Mouse (Mus musculus): ENCODE measurements around the gene Akr1a1. TPM values are rescaled to one million over a fixed set of nuclear protein-coding genes. Genes with fewer than 3 reads are reported as not detected.
A peak's percentile ranks its signal among the peaks of the same experiment; 100 is the strongest.

The Akr1a1 gene
- 928 and 934 TPM in 2 replicates for polyA plus RNA-seq (2015; fragmentation: Nextera tagmentation; extraction: Ambion mirVana)

- peak within 1 kb of the TSS; percentile 93 for H3K9ac ChIP-seq (ENCODE audit: low read depth, low read length)
- ATAC-seq: peak; percentile 97
- H3K4me3 ChIP-seq (ENCODE audit: low read length): peak within 1 kb of the TSS; percentile 82
- H3K27me3 ChIP-seq (replicated peaks; ENCODE audit: control insufficient read depth, insufficient read depth, low read length): no peaks in the 10 kb centered on the region
- WGBS: 0% methylated on average over 39 of the region's 39 CpGs
- no peaks in the 10 kb centered on the region for H3K36me3 ChIP-seq (ENCODE audit: control insufficient read depth, insufficient read depth, low read length)
- H3K27ac ChIP-seq (ENCODE audit: low read length): peak within 1 kb of the TSS; percentile 93
- peak within 1 kb of the TSS; percentile 87 for H3K4me2 ChIP-seq (ENCODE audit: low read depth, low read length)
- no peaks in the 10 kb centered on the region for H3K9me3 ChIP-seq (ENCODE audit: control insufficient read depth, low read length)
- peaks cover 21% of the 10 kb centered on the region for H3K4me1 ChIP-seq (ENCODE audit: control insufficient read depth, insufficient read depth, low read length)
Observed at GRCm38 (mm10) chr4:116650924-116651796, at the start of gene Akr1a1. Gene Akr1a1 (minus strand): TSS chr4:116651680.

- no peak for ATAC-seq
Observed at GRCm38 (mm10) chr4:116700964-116701363, 49.5 kb upstream of the Akr1a1 start.

GRCm38 (mm10) chr4:116698693-116699342 is 47.3 kb upstream of the Akr1a1 start:
- ATAC-seq: no peak
- Histone ChIP-seq H3K27me3 (replicated peaks; ENCODE audit: control insufficient read depth, insufficient read depth, low read length) (no peaks in the 10 kb centered on the region), H3K9ac (ENCODE audit: low read depth, low read length) (no peak overlapping the region), H3K4me2 (ENCODE audit: low read depth, low read length) (no peak overlapping the region), H3K36me3 (ENCODE audit: control insufficient read depth, insufficient read depth, low read length) (peaks cover 14% of the 10 kb centered on the region), H3K4me3 (ENCODE audit: low read length) (no peak overlapping the region), H3K9me3 (ENCODE audit: control insufficient read depth, low read length) (no peaks in the 10 kb centered on the region), H3K4me1 (ENCODE audit: control insufficient read depth, insufficient read depth, low read length) (no peaks in the 10 kb centered on the region), H3K27ac (ENCODE audit: low read length) (no peak overlapping the region)
- 78% methylated on average over 2 of the region's 2 CpGs for WGBS

More at GRCm38 (mm10) chr4:116700964-116701363, 49.5 kb upstream of the Akr1a1 start:
- H3K36me3 ChIP-seq (ENCODE audit: control insufficient read depth, insufficient read depth, low read length): 0 out of 2 replicates have a peak, but pooled peaks cover 5% of the 10 kb centered on the region
- no peak overlapping the region for H3K4me3 ChIP-seq (ENCODE audit: low read length)
- H3K27ac ChIP-seq (ENCODE audit: low read length): no peak overlapping the region
- no peaks in the 10 kb centered on the region for H3K9me3 ChIP-seq (ENCODE audit: control insufficient read depth, low read length)
- no peak overlapping the region for H3K9ac ChIP-seq (ENCODE audit: low read depth, low read length)
- H3K27me3 ChIP-seq (replicated peaks; ENCODE audit: control insufficient read depth, insufficient read depth, low read length): no peaks in the 10 kb centered on the region
- no peaks in the 10 kb centered on the region for H3K4me1 ChIP-seq (ENCODE audit: control insufficient read depth, insufficient read depth, low read length)
- no peak overlapping the region for H3K4me2 ChIP-seq (ENCODE audit: low read depth, low read length)
- WGBS: 78% methylated on average over 1 of the region's 1 CpGs

GRCm38 (mm10) chr4:116693785-116694184 is 42.3 kb upstream of the Akr1a1 start:
- no peak for ATAC-seq
- H3K4me1 ChIP-seq (ENCODE audit: control insufficient read depth, insufficient read depth, low read length): peaks cover 7% of the 10 kb centered on the region
- peaks cover 13% of the 10 kb centered on the region for H3K36me3 ChIP-seq (ENCODE audit: control insufficient read depth, insufficient read depth, low read length)
- no peak overlapping the region for H3K4me2 ChIP-seq (ENCODE audit: low read depth, low read length)
- no peaks in the 10 kb centered on the region for H3K27me3 ChIP-seq (replicated peaks; ENCODE audit: control insufficient read depth, insufficient read depth, low read length)
- no peak overlapping the region for H3K27ac ChIP-seq (ENCODE audit: low read length)
- H3K4me3 ChIP-seq (ENCODE audit: low read length): no peak overlapping the region
- 76% methylated on average over 2 of the region's 2 CpGs for WGBS
- no peak overlapping the region for H3K9ac ChIP-seq (ENCODE audit: low read depth, low read length)
- H3K9me3 ChIP-seq (ENCODE audit: control insufficient read depth, low read length): no peaks in the 10 kb centered on the region

DNA sequence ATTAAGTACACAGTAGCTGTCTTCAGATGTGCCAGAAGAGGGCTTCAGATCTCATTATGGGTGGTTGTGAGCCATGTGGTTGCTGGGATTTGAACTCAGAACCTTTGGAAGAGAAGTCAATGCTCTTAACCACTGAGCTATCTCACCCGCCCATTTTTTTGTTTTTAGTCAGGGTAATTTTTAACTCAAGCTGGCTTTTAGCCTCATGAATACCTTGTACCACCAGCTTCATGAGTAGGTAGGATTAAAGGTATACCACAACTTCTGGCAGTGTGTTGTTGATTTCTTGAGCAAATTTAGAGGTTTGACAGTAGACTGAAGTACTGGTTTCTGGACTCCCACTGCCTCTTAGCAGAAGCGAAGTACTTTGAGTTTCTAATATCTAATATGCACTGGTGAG is 40.7 kb upstream of the Akr1a1 start:
- Histone ChIP-seq H3K9me3 (ENCODE audit: control insufficient read depth, low read length) (no peaks in the 10 kb centered on the region), H3K27me3 (replicated peaks; ENCODE audit: control insufficient read depth, insufficient read depth, low read length) (no peaks in the 10 kb centered on the region), H3K9ac (ENCODE audit: low read depth, low read length) (no peak overlapping the region), H3K27ac (ENCODE audit: low read length) (no peak overlapping the region), H3K4me1 (ENCODE audit: control insufficient read depth, insufficient read depth, low read length) (peaks cover 14% of the 10 kb centered on the region), H3K4me2 (ENCODE audit: low read depth, low read length) (no peak overlapping the region), H3K36me3 (ENCODE audit: control insufficient read depth, insufficient read depth, low read length) (peaks cover 15% of the 10 kb centered on the region), H3K4me3 (ENCODE audit: low read length) (no peak overlapping the region)
- no peak for ATAC-seq
- WGBS: 90% methylated on average over 2 of the region's 2 CpGs

DNA sequence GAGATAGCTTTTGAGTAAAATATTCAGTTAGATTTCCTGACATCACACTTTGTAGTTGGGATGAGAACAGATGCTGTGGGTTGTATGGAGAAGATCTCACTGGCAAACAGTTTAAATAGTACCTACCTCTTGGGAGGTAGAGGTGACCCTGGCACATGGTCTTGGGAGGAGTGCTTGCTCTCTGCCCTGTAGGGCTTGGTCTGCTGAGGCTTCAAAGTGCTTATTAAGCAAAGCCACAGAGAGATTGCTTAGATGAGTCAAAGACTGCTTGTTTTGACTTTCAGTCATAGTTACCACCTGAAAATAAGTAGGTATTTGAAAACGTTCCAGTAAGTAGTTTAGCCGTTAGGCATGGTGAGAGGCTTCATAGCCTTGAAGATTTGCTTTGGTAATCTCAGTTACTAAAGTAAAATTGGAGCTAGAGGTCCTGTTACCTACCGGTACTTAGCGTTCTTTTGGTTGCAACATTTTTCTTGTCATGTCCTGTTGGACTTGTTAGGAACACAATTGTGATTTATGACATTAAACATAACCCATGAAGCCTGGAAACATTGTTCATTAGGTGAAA is 37.9 kb upstream of the Akr1a1 start:
- Histone ChIP-seq H3K9me3 (ENCODE audit: control insufficient read depth, low read length) (no peaks in the 10 kb centered on the region), H3K27me3 (replicated peaks; ENCODE audit: control insufficient read depth, insufficient read depth, low read length) (no peaks in the 10 kb centered on the region), H3K4me1 (ENCODE audit: control insufficient read depth, insufficient read depth, low read length) (peaks cover 27% of the 10 kb centered on the region), H3K4me3 (ENCODE audit: low read length) (no peak overlapping the region), H3K36me3 (ENCODE audit: control insufficient read depth, insufficient read depth, low read length) (peaks cover 6% of the 10 kb centered on the region), H3K9ac (ENCODE audit: low read depth, low read length) (no peak overlapping the region), H3K4me2 (ENCODE audit: low read depth, low read length) (no peak overlapping the region), H3K27ac (ENCODE audit: low read length) (no peak overlapping the region)
- no peak for ATAC-seq
- WGBS: 84% methylated on average over 4 of the region's 4 CpGs

- Histone ChIP-seq H3K36me3 (ENCODE audit: control insufficient read depth, insufficient read depth, low read length) (peaks cover 6% of the 10 kb centered on the region; the same call in 1 of the 2 replicates), H3K4me1 (ENCODE audit: control insufficient read depth, insufficient read depth, low read length) (peaks cover 29% of the 10 kb centered on the region), H3K4me3 (ENCODE audit: low read length) (peak overlapping the region; percentile 74), H3K9ac (ENCODE audit: low read depth, low read length) (no peak overlapping the region), H3K27ac (ENCODE audit: low read length) (no peak overlapping the region), H3K4me2 (ENCODE audit: low read depth, low read length) (peak overlapping the region; percentile 80), H3K9me3 (ENCODE audit: control insufficient read depth, low read length) (no peaks in the 10 kb centered on the region), H3K27me3 (replicated peaks; ENCODE audit: control insufficient read depth, insufficient read depth, low read length) (no peaks in the 10 kb centered on the region)
- no peak for ATAC-seq
- 22% methylated on average over 1 of the region's 1 CpGs for WGBS
Observed at GRCm38 (mm10) chr4:116687041-116687440, 35.6 kb upstream of the Akr1a1 start.

DNA sequence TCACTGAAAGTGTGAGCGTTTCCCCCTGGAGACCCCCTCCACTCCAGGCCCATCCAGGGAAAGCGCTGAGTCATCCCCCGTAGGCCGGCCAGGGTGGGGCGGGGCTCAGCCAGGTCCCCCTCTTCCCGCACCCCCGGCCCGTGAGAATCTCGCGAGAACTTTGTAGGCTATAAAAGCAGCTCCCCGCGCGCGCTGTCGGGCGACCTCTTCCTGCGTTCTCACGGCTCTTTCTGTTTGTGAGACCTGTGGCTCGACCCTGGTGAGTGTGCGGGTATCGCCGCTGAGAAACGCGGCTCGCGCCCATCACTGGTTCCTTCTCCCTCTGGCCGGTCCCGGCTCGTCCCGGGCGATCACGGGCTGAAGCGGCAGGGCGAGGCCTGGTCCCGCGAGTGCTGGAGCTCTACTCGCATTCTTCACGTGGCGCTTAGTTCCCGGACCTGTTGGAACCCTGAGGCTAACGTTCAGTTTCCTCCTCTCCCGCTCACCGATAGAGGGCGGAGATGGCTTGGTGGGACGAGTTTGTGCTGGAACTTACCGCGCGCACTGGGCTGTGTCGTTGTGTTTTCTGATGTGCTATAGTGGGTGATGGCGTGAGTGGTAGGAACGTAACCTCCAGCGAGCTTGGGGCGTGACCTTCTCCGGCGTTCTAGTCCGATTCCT is 34.1 kb upstream of the Akr1a1 start, which contains the start of gene Prdx1:
Gene Prdx1, plus strand, starts transcription at position 143 of the 660 bp plus-strand sequence.
- peak within 1 kb of the TSS; percentile 74 for H3K4me3 ChIP-seq (ENCODE audit: low read length)
- peak within 1 kb of the TSS; percentile 99 for H3K27ac ChIP-seq (ENCODE audit: low read length)
- WGBS: under 1% methylated on average over 56 of the region's 56 CpGs
- H3K9ac ChIP-seq (ENCODE audit: low read depth, low read length): peak within 1 kb of the TSS; percentile 90
- H3K9me3 ChIP-seq (ENCODE audit: control insufficient read depth, low read length): no peaks in the 10 kb centered on the region
- H3K36me3 ChIP-seq (ENCODE audit: control insufficient read depth, insufficient read depth, low read length): peaks cover 3% of the 10 kb centered on the region; the same call in 1 of the 2 replicates
- H3K27me3 ChIP-seq (replicated peaks; ENCODE audit: control insufficient read depth, insufficient read depth, low read length): no peaks in the 10 kb centered on the region
- peak; percentile 92 for ATAC-seq
- peaks cover 25% of the 10 kb centered on the region for H3K4me1 ChIP-seq (ENCODE audit: control insufficient read depth, insufficient read depth, low read length)
- H3K4me2 ChIP-seq (ENCODE audit: low read depth, low read length): peak within 1 kb of the TSS; percentile 80

Measured in intestine, embryonic 16.5 days (tissue).